Comparison of ENCODE assay signal across 21 mouse cellular contexts in genomic region chr4:85300610-85301405, GRCm38 (mm10).
DNase-seq lines count a peak whose midpoint lies in the region; ATAC-seq and TF ChIP-seq lines count a peak whose summit lies in the region.
"Had no signal": no experiment of that assay in that cellular context is flagged by ENCODE, and none has a peak within 500 bp of the region (broad histone marks: within the 10 kb centered on the region; RNA-seq: fewer than 3 reads in every experiment).

No protein-coding gene starts in this region.

- no peak for TF ChIP-seq CTCF in brain, embryonic 14.5 days (IDR thresholded peaks at IDR 0.05; ENCODE audit: borderline replicate concordance, extremely low read depth, insufficient read depth, insufficient read length)
- TF ChIP-seq CTCF in forebrain, postnatal 0 days (IDR thresholded peaks at IDR 0.05; ENCODE audit: low read depth), result no peak

- H3K4me1 ChIP-seq in hindbrain, embryonic 13.5 days (replicated peaks), result no peaks in the 10 kb centered on the region
- H3K4me1 ChIP-seq in hindbrain, embryonic 11.5 days (replicated peaks; ENCODE audit: control insufficient read depth, insufficient read depth, low read length), result no peaks in the 10 kb centered on the region
- H3K4me1 ChIP-seq in midbrain, embryonic 14.5 days (ENCODE audit: control insufficient read depth, insufficient read depth, low read length), result no peaks in the 10 kb centered on the region
- no peaks in the 10 kb centered on the region for H3K4me1 ChIP-seq in midbrain, embryonic 11.5 days (ENCODE audit: control insufficient read depth, insufficient read depth, low read length)
- peaks cover 10% of the 10 kb centered on the region; the same call in 1 of the 2 replicates for H3K4me1 ChIP-seq in forebrain, postnatal 0 days (ENCODE audit: insufficient read depth)
- H3K4me1 ChIP-seq: embryonic facial prominence, embryonic 10.5 days; heart, embryonic 10.5 days; limb, embryonic 15.5 days had no signal

- H3K9me3 ChIP-seq in hindbrain, embryonic 13.5 days, result no peaks in the 10 kb centered on the region
- no peaks in the 10 kb centered on the region for H3K9me3 ChIP-seq in hindbrain, embryonic 11.5 days (ENCODE audit: control insufficient read depth, low read length)
- H3K9me3 ChIP-seq in midbrain, embryonic 14.5 days (ENCODE audit: control insufficient read depth, low read length), result no peaks in the 10 kb centered on the region
- no peaks in the 10 kb centered on the region for H3K9me3 ChIP-seq in midbrain, embryonic 11.5 days (ENCODE audit: control insufficient read depth, low read length)
- no peaks in the 10 kb centered on the region for H3K9me3 ChIP-seq in forebrain, postnatal 0 days (ENCODE audit: low read length)
- H3K9me3 ChIP-seq: embryonic facial prominence, embryonic 10.5 days; heart, embryonic 10.5 days; limb, embryonic 15.5 days had no signal

- 0 out of 2 replicates have a peak, but pooled peaks have one; percentile 34 for ATAC-seq in hindbrain, embryonic 13.5 days (ENCODE audit: low FRiP score)
- no peak for ATAC-seq in hindbrain, embryonic 11.5 days (ENCODE audit: low FRiP score)
- no peak for ATAC-seq in midbrain, embryonic 14.5 days (ENCODE audit: low FRiP score, low TSS enrichment)
- ATAC-seq in midbrain, embryonic 11.5 days (ENCODE audit: low FRiP score), result no peak
- peak; percentile 95 for ATAC-seq in forebrain, postnatal 0 days
- ATAC-seq in cerebellum, adult (ENCODE audit: insufficient number of reproducible peaks, low FRiP score, low TSS enrichment), result no peak
- ATAC-seq: activated CD4-positive, CD25-positive, alpha-beta regulatory T cell, adult 4 months; Patski had no signal

- no peak for DNase-seq in hindbrain, embryonic 11.5 days (ENCODE audit: low spot score)
- DNase-seq in midbrain, embryonic 14.5 days, result peak; percentile 76
- DNase-seq in midbrain, embryonic 11.5 days (ENCODE audit: low spot score, missing footprints), result no peak
- peak; percentile 68 for DNase-seq in brain, embryonic 14.5 days (ENCODE audit: low read depth)
- DNase-seq in forebrain, postnatal 0 days, result peak; percentile 68
- DNase-seq in spleen, adult 18-20 months, result no peak
- DNase-seq: adrenal gland, postnatal 36 days; cerebellum, postnatal 10 days; heart, postnatal 14 days; kidney, adult 9 months; kidney, postnatal 4 days; lung, postnatal 10 days; thymus, postnatal 36 days had no signal

- no peak overlapping the region for H3K9ac ChIP-seq in hindbrain, embryonic 13.5 days
- H3K9ac ChIP-seq in hindbrain, embryonic 11.5 days (ENCODE audit: low read depth, low read length), result no peak overlapping the region
- no peak overlapping the region for H3K9ac ChIP-seq in midbrain, embryonic 14.5 days (replicated peaks; ENCODE audit: low read length)
- no peak overlapping the region for H3K9ac ChIP-seq in midbrain, embryonic 11.5 days (ENCODE audit: low read length)
- H3K9ac ChIP-seq in forebrain, postnatal 0 days, result no peak overlapping the region
- H3K9ac ChIP-seq: limb, embryonic 15.5 days had no signal

- 82% methylated on average over 6 of the region's 6 CpGs for WGBS in hindbrain, embryonic 13.5 days
- 80% methylated on average over 6 of the region's 6 CpGs for WGBS in hindbrain, embryonic 11.5 days
- 75% methylated on average over 6 of the region's 6 CpGs for WGBS in midbrain, embryonic 14.5 days
- WGBS in midbrain, embryonic 11.5 days, result 81% methylated on average over 6 of the region's 6 CpGs
- WGBS in forebrain, postnatal 0 days, result 61% methylated on average over 6 of the region's 6 CpGs

- no peak overlapping the region for H3K4me3 ChIP-seq in hindbrain, embryonic 13.5 days
- no peak overlapping the region for H3K4me3 ChIP-seq in hindbrain, embryonic 11.5 days (ENCODE audit: low read depth, low read length)
- H3K4me3 ChIP-seq in midbrain, embryonic 14.5 days (replicated peaks; ENCODE audit: low read depth, low read length), result no peak overlapping the region
- no peak overlapping the region for H3K4me3 ChIP-seq in midbrain, embryonic 11.5 days (ENCODE audit: low read depth, low read length)
- H3K4me3 ChIP-seq in forebrain, postnatal 0 days (ENCODE audit: low read depth, low read length), result no peak overlapping the region
- H3K4me3 ChIP-seq: embryonic facial prominence, embryonic 10.5 days; heart, embryonic 10.5 days; limb, embryonic 15.5 days had no signal

- no peak overlapping the region for H3K27ac ChIP-seq in hindbrain, embryonic 13.5 days
- no peak overlapping the region for H3K27ac ChIP-seq in hindbrain, embryonic 11.5 days (ENCODE audit: low read depth, low read length)
- no peak overlapping the region for H3K27ac ChIP-seq in midbrain, embryonic 14.5 days (replicated peaks; ENCODE audit: low read depth, low read length)
- H3K27ac ChIP-seq in midbrain, embryonic 11.5 days (ENCODE audit: low read depth, low read length), result no peak overlapping the region
- peak overlapping the region; percentile 40; the same call in 1 of the 2 replicates for H3K27ac ChIP-seq in forebrain, postnatal 0 days (ENCODE audit: low read depth, low read length)
- H3K27ac ChIP-seq: embryonic facial prominence, embryonic 10.5 days; heart, embryonic 10.5 days; limb, embryonic 15.5 days; stomach, postnatal 0 days had no signal

- H3K4me2 ChIP-seq in hindbrain, embryonic 13.5 days, result no peak overlapping the region
- H3K4me2 ChIP-seq in hindbrain, embryonic 11.5 days (replicated peaks; ENCODE audit: low read depth, low read length), result no peak overlapping the region
- no peak overlapping the region for H3K4me2 ChIP-seq in midbrain, embryonic 14.5 days (ENCODE audit: low read length)
- no peak overlapping the region for H3K4me2 ChIP-seq in midbrain, embryonic 11.5 days
- H3K4me2 ChIP-seq in forebrain, postnatal 0 days (ENCODE audit: low read depth), result no peak overlapping the region
- H3K4me2 ChIP-seq: limb, embryonic 15.5 days had no signal

- no peak for TF ChIP-seq POLR2A in brain, embryonic 14.5 days (IDR thresholded peaks at IDR 0.05; ENCODE audit: borderline replicate concordance, extremely low read depth, insufficient read depth, insufficient read length, poor library complexity, severe bottlenecking)

- H3K36me3 ChIP-seq in hindbrain, embryonic 13.5 days, result no peaks in the 10 kb centered on the region
- no peaks in the 10 kb centered on the region for H3K36me3 ChIP-seq in hindbrain, embryonic 11.5 days (ENCODE audit: control insufficient read depth, insufficient read depth, low read length)
- H3K36me3 ChIP-seq in midbrain, embryonic 14.5 days (ENCODE audit: control insufficient read depth, insufficient read depth, low read length), result no peaks in the 10 kb centered on the region
- H3K36me3 ChIP-seq in midbrain, embryonic 11.5 days (ENCODE audit: control insufficient read depth, insufficient read depth, low read length), result no peaks in the 10 kb centered on the region
- H3K36me3 ChIP-seq in forebrain, postnatal 0 days (ENCODE audit: insufficient read depth), result no peaks in the 10 kb centered on the region
- H3K36me3 ChIP-seq: embryonic facial prominence, embryonic 10.5 days; heart, embryonic 10.5 days; limb, embryonic 15.5 days had no signal

- no peaks in the 10 kb centered on the region for H3K27me3 ChIP-seq in hindbrain, embryonic 13.5 days
- no peaks in the 10 kb centered on the region for H3K27me3 ChIP-seq in hindbrain, embryonic 11.5 days (ENCODE audit: control insufficient read depth, insufficient read depth, low read length)
- no peaks in the 10 kb centered on the region for H3K27me3 ChIP-seq in midbrain, embryonic 14.5 days (ENCODE audit: control insufficient read depth, insufficient read depth, low read length)
- no peaks in the 10 kb centered on the region for H3K27me3 ChIP-seq in midbrain, embryonic 11.5 days (ENCODE audit: control insufficient read depth, insufficient read depth, low read length)
- no peaks in the 10 kb centered on the region for H3K27me3 ChIP-seq in forebrain, postnatal 0 days (ENCODE audit: insufficient read depth, low read length)
- H3K27me3 ChIP-seq: limb, embryonic 15.5 days had no signal

Comparison
In these comparisons a context has a peak if more than half of its experiments do, and no peak if none do; other contexts are left out.
1. ATAC-seq: peak in hindbrain, embryonic 13.5 days (single experiment) and forebrain, postnatal 0 days (single experiment); none in hindbrain, embryonic 11.5 days (single experiment), midbrain, embryonic 14.5 days (single experiment), midbrain, embryonic 11.5 days (single experiment) and cerebellum, adult (single experiment).
2. DNase-seq: peak in midbrain, embryonic 14.5 days (single experiment), brain, embryonic 14.5 days (single experiment) and forebrain, postnatal 0 days (single experiment); none in hindbrain, embryonic 11.5 days (single experiment), midbrain, embryonic 11.5 days (single experiment) and spleen, adult 18-20 months (0 of 2).